Mouse (Mus musculus): Measurements from ENCODE around the gene Atrnl1. TPM values are rescaled to one million over a fixed set of nuclear protein-coding genes. Genes with fewer than 3 reads are reported as not detected.
"Not testable (repeated sequence)": the region's sequence is repeated elsewhere in the genome, so short reads cannot be mapped to it uniquely, and the experiment has no call there.

Gene Atrnl1
- total RNA-seq, 2 experiments from 2014 or later = 38.3 to 44.4 TPM

GRCm38 (mm10) chr19:57686596-57686995 is 75.8 kb downstream of the Atrnl1 start:
- DNase-seq (ENCODE audit: low spot score in 2 of 2) = no peak

- no peak for DNase-seq (ENCODE audit: low spot score in 2 of 2)
Measured at GRCm38 (mm10) chr19:57692566-57692965, 81.7 kb downstream of the Atrnl1 start.

- DNase-seq (ENCODE audit: low spot score in 2 of 2) = not testable (repeated sequence)
Measured at GRCm38 (mm10) chr19:57696781-57697180, 85.9 kb downstream of the Atrnl1 start.

GRCm38 (mm10) chr19:57713138-57713537 is 102.3 kb downstream of the Atrnl1 start:
- no peak for DNase-seq (ENCODE audit: low spot score in 2 of 2)

GRCm38 (mm10) chr19:57724920-57725319 is 114.1 kb downstream of the Atrnl1 start:
- DNase-seq (ENCODE audit: low spot score in 2 of 2) = peak in 1 of 2 experiments; percentile 29

GRCm38 (mm10) chr19:57725326-57725725 is 114.5 kb downstream of the Atrnl1 start:
- DNase-seq (ENCODE audit: low spot score in 2 of 2) = no peak

GRCm38 (mm10) chr19:57727009-57727408 is 116.2 kb downstream of the Atrnl1 start:
- no peak for DNase-seq (ENCODE audit: low spot score in 2 of 2)

- no peak for DNase-seq (ENCODE audit: low spot score in 2 of 2)
Measured at GRCm38 (mm10) chr19:57737475-57737874, 126.6 kb downstream of the Atrnl1 start.

GRCm38 (mm10) chr19:57745579-57745978 is 134.7 kb downstream of the Atrnl1 start:
- no peak for DNase-seq (ENCODE audit: low spot score in 2 of 2)

- DNase-seq (ENCODE audit: low spot score in 2 of 2) = no peak
Measured at GRCm38 (mm10) chr19:57746553-57746952, 135.7 kb downstream of the Atrnl1 start.

GRCm38 (mm10) chr19:57752189-57752588 is 141.4 kb downstream of the Atrnl1 start:
- no peak for DNase-seq (ENCODE audit: low spot score in 2 of 2)

- no peak for DNase-seq (ENCODE audit: low spot score in 2 of 2)
Measured at GRCm38 (mm10) chr19:57762526-57762925, 151.7 kb downstream of the Atrnl1 start.

- no peak for DNase-seq (ENCODE audit: low spot score in 2 of 2)
Measured at GRCm38 (mm10) chr19:57764576-57765371, 153.9 kb downstream of the Atrnl1 start.

GRCm38 (mm10) chr19:57767051-57767450 is 156.2 kb downstream of the Atrnl1 start:
- no peak for DNase-seq (ENCODE audit: low spot score in 2 of 2)

- DNase-seq (ENCODE audit: low spot score in 2 of 2) = no peak
Measured at GRCm38 (mm10) chr19:57768661-57769060, 157.8 kb downstream of the Atrnl1 start.

- DNase-seq (ENCODE audit: low spot score in 2 of 2) = no peak
Measured at GRCm38 (mm10) chr19:57782366-57783089, 171.7 kb downstream of the Atrnl1 start.

GRCm38 (mm10) chr19:57786699-57787098 is 175.9 kb downstream of the Atrnl1 start:
- DNase-seq (ENCODE audit: low spot score in 2 of 2) = no peak

GRCm38 (mm10) chr19:57802207-57802606 is 191.4 kb downstream of the Atrnl1 start:
- DNase-seq (ENCODE audit: low spot score in 2 of 2) = no peak

GRCm38 (mm10) chr19:57802771-57803482 is 192.1 kb downstream of the Atrnl1 start:
- DNase-seq (ENCODE audit: low spot score in 2 of 2) = no peak

GRCm38 (mm10) chr19:57803483-57803820 is 192.6 kb downstream of the Atrnl1 start:
- no peak for DNase-seq (ENCODE audit: low spot score in 2 of 2)

- no peak for DNase-seq (ENCODE audit: low spot score in 2 of 2)
Measured at GRCm38 (mm10) chr19:57808363-57808762, 197.5 kb downstream of the Atrnl1 start.

GRCm38 (mm10) chr19:57814291-57814690 is 203.5 kb downstream of the Atrnl1 start:
- DNase-seq (ENCODE audit: low spot score in 2 of 2) = no peak
